Mouse (Mus musculus): Measurements from ENCODE around the gene Def8. TPM values are rescaled to one million over a fixed set of nuclear protein-coding genes. Genes with fewer than 3 reads are reported as not detected.

Gene Def8
- total RNA-seq (2023): 13.2 TPM

DNA sequence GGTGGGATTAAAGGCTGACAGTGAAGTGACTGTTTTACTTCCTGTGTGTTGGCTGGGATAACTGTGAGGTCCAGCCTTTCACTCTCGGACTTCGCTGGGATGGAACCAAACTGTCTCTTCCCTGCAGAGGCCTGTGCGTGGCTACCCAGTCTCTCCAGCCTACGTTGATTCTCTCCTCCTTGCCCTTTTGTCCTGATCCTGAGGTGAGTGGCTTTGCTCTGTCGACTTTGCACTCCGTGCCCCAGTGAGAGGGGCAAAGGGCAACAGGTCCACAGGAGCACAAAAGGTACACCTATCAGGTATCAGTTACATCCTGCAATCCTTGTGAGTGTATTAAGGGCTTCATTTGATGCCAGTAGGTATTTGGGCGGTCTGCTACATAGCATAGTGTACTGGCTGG lies at the start of gene Def8:
Gene Def8 (plus strand): TSS at position 87 of the 400 bp plus-strand sequence.

GRCm38 (mm10) chr8:123406786-123407185 lies 16.5 kb upstream of the Def8 start, which contains the start of gene Mc1r:
Mc1r (plus strand) TSS chr8:123407107.

DNA sequence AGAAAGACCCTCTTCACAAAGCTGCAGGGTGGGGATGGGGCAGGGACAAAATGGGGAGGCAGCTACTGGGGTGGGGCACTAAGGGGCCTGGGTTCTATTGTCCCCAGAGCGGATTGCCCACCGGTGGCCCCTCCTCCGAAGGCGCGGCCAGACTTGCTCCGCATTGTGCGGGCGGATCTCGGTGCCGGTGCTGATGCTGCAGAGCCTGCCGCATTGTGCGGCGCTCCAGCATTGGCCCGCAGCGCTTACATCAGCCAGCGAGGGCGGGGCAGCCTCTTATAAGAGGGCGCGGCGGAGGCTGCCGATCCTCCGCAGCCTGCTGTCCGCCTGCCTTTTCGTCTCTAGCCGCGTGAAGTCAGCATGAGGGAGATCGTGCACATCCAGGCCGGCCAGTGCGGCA lies 12.1 kb upstream of the Def8 start, which contains the start of gene Tubb3:
Gene Tubb3 (plus strand): TSS at position 179 of the 400 bp plus-strand sequence.

GRCm38 (mm10) chr8:123477737-123478258 lies 54.5 kb downstream of the Def8 start, which contains the start of gene Afg3l1:
Afg3l1 (plus strand) TSS chr8:123477903.

Other genes starting within 250 kb of the Def8 start
- gene Dpep1, start 237.3 kb upstream of the Def8 start, total RNA-seq (2023): not detected
- gene Chmp1a, start 210.8 kb upstream of the Def8 start, total RNA-seq (2023): 62.4 TPM
- gene Spata33, start 210.7 kb upstream of the Def8 start, total RNA-seq (2023): 0.28 TPM
- gene Cdk10, start 198.7 kb upstream of the Def8 start, total RNA-seq (2023): 59.2 TPM
- 8.7 TPM for gene Spata2l, start 187.3 kb upstream of the Def8 start, total RNA-seq (2023)
- 29.9 TPM for gene Zfp276, start 169.3 kb upstream of the Def8 start, total RNA-seq (2023)
- 38.6 TPM for gene Vps9d1, start 169.2 kb upstream of the Def8 start, total RNA-seq (2023)
- gene Fanca, start 105.0 kb upstream of the Def8 start, total RNA-seq (2023): 10.0 TPM
- gene Spire2, start 90.8 kb upstream of the Def8 start, total RNA-seq (2023): not detected
- 206 TPM for gene Tcf25, start 49.8 kb upstream of the Def8 start, total RNA-seq (2023)
- 0.18 TPM for gene Mc1r, start 16.4 kb upstream of the Def8 start, total RNA-seq (2023)
- gene Tubb3, start 12.1 kb upstream of the Def8 start, total RNA-seq (2023): 2.0 TPM
- 39.7 TPM for gene Afg3l1, start 54.4 kb downstream of the Def8 start, total RNA-seq (2023)
- not detected for gene Dbndd1, start 91.9 kb downstream of the Def8 start, total RNA-seq (2023)
- gene Gas8, start 95.3 kb downstream of the Def8 start, total RNA-seq (2023): 2.8 TPM
- gene Rhou, start 230.4 kb downstream of the Def8 start, total RNA-seq (2023): not detected